Mouse (Mus musculus): ENCODE data around the gene Mtfmt. TPM values are rescaled to one million over a fixed set of nuclear protein-coding genes. Genes with fewer than 3 reads are reported as not detected.

Gene Mtfmt
- polyA plus RNA-seq, 1 experiment from 2014 or later, result 20.8 TPM

GRCm38 (mm10) chr9:65435211-65435610 lies 371 bp upstream of the Mtfmt start:
- Histone ChIP-seq H3K9ac (ENCODE audit: low read length) (no peak overlapping the region), H3K4me2 (ENCODE audit: low read length) (no peak overlapping the region), H3K4me3 (ENCODE audit: low read depth, low read length) (peak overlapping the region; percentile 94; the same call in 1 of the 2 replicates), H3K36me3 (ENCODE audit: control insufficient read depth, insufficient read depth, low read length) (peaks cover 4% of the 10 kb centered on the region), H3K27me3 (replicated peaks; ENCODE audit: control insufficient read depth, insufficient read depth, low read length) (no peaks in the 10 kb centered on the region), H3K9me3 (replicated peaks; ENCODE audit: control insufficient read depth, low read length) (no peaks in the 10 kb centered on the region), H3K27ac (ENCODE audit: low read depth, low read length) (no peak overlapping the region), H3K4me1 (ENCODE audit: control insufficient read depth, insufficient read depth, low read length) (peaks cover 4% of the 10 kb centered on the region; the same call in 1 of the 2 replicates)
- WGBS, result 67% methylated on average over 4 of the region's 4 CpGs
- DNase-seq (ENCODE audit: low spot score) (no peak), ATAC-seq (peak; percentile 32)

GRCm38 (mm10) chr9:65444692-65445091 lies 9.1 kb downstream of the Mtfmt start:
- Histone ChIP-seq H3K36me3 (ENCODE audit: control insufficient read depth, insufficient read depth, low read length) (peaks cover 77% of the 10 kb centered on the region), H3K9me3 (replicated peaks; ENCODE audit: control insufficient read depth, low read length) (no peaks in the 10 kb centered on the region), H3K9ac (ENCODE audit: low read length) (no peak overlapping the region), H3K4me1 (ENCODE audit: control insufficient read depth, insufficient read depth, low read length) (no peaks in the 10 kb centered on the region), H3K27ac (ENCODE audit: low read depth, low read length) (no peak overlapping the region), H3K27me3 (replicated peaks; ENCODE audit: control insufficient read depth, insufficient read depth, low read length) (no peaks in the 10 kb centered on the region), H3K4me3 (ENCODE audit: low read depth, low read length) (no peak overlapping the region), H3K4me2 (ENCODE audit: low read length) (no peak overlapping the region)
- no peak for DNase-seq (ENCODE audit: low spot score)
- ATAC-seq, result no peak
- WGBS, result 96% methylated on average over 4 of the region's 4 CpGs

GRCm38 (mm10) chr9:65447951-65448350 lies 12.4 kb downstream of the Mtfmt start:
- no peak overlapping the region for H3K27ac ChIP-seq (ENCODE audit: low read depth, low read length)
- no peak for ATAC-seq
- no peak overlapping the region for H3K4me3 ChIP-seq (ENCODE audit: low read depth, low read length)
- no peak overlapping the region for H3K4me2 ChIP-seq (ENCODE audit: low read length)
- peaks cover 83% of the 10 kb centered on the region for H3K36me3 ChIP-seq (ENCODE audit: control insufficient read depth, insufficient read depth, low read length)
- H3K27me3 ChIP-seq (replicated peaks; ENCODE audit: control insufficient read depth, insufficient read depth, low read length), result no peaks in the 10 kb centered on the region
- DNase-seq (ENCODE audit: low spot score), result no peak
- H3K9me3 ChIP-seq (replicated peaks; ENCODE audit: control insufficient read depth, low read length), result no peaks in the 10 kb centered on the region
- WGBS, result 89% methylated on average over 6 of the region's 6 CpGs
- H3K9ac ChIP-seq (ENCODE audit: low read length), result no peak overlapping the region
- H3K4me1 ChIP-seq (ENCODE audit: control insufficient read depth, insufficient read depth, low read length), result no peaks in the 10 kb centered on the region

GRCm38 (mm10) chr9:65458975-65459374 lies 23.4 kb downstream of the Mtfmt start:
- H3K4me3 ChIP-seq (ENCODE audit: low read depth, low read length), result no peak overlapping the region
- 83% methylated on average over 2 of the region's 2 CpGs for WGBS

GRCm38 (mm10) chr9:65460198-65460597 lies 24.6 kb downstream of the Mtfmt start:
- Histone ChIP-seq H3K4me2 (ENCODE audit: low read length) (peak overlapping the region; percentile 72), H3K4me1 (ENCODE audit: control insufficient read depth, insufficient read depth, low read length) (peaks cover 16% of the 10 kb centered on the region)
- 42% methylated on average over 3 of the region's 3 CpGs for WGBS

More at GRCm38 (mm10) chr9:65458975-65459374, 23.4 kb downstream of the Mtfmt start:
- ATAC-seq (no peak), DNase-seq (ENCODE audit: low spot score) (no peak)
- Histone ChIP-seq H3K27me3 (replicated peaks; ENCODE audit: control insufficient read depth, insufficient read depth, low read length) (no peaks in the 10 kb centered on the region), H3K4me2 (ENCODE audit: low read length) (no peak overlapping the region), H3K4me1 (ENCODE audit: control insufficient read depth, insufficient read depth, low read length) (peaks cover 16% of the 10 kb centered on the region), H3K9ac (ENCODE audit: low read length) (no peak overlapping the region), H3K27ac (ENCODE audit: low read depth, low read length) (no peak overlapping the region), H3K9me3 (replicated peaks; ENCODE audit: control insufficient read depth, low read length) (no peaks in the 10 kb centered on the region), H3K36me3 (ENCODE audit: control insufficient read depth, insufficient read depth, low read length) (peaks cover under 1% of the 10 kb centered on the region; the same call in 1 of the 2 replicates)

GRCm38 (mm10) chr9:65460732-65461442 lies 25.3 kb downstream of the Mtfmt start, which contains the start of gene Spg21:
TSS of gene Spg21 (plus strand) at chr9:65460947.
- Histone ChIP-seq H3K4me2 (ENCODE audit: low read length) (peak within 1 kb of the TSS; percentile 72), H3K27me3 (replicated peaks; ENCODE audit: control insufficient read depth, insufficient read depth, low read length) (no peaks in the 10 kb centered on the region), H3K9me3 (replicated peaks; ENCODE audit: control insufficient read depth, low read length) (no peaks in the 10 kb centered on the region), H3K9ac (ENCODE audit: low read length) (peak within 1 kb of the TSS; percentile 89), H3K4me3 (ENCODE audit: low read depth, low read length) (peak within 1 kb of the TSS; percentile 89), H3K4me1 (ENCODE audit: control insufficient read depth, insufficient read depth, low read length) (peaks cover 16% of the 10 kb centered on the region), H3K36me3 (ENCODE audit: control insufficient read depth, insufficient read depth, low read length) (peaks cover 11% of the 10 kb centered on the region), H3K27ac (ENCODE audit: low read depth, low read length) (peak within 1 kb of the TSS; percentile 78)
- DNase-seq (ENCODE audit: low spot score), result peak; percentile 94
- ATAC-seq, result peak; percentile 99
- under 1% methylated on average over 52 of the region's 53 CpGs for WGBS

More at GRCm38 (mm10) chr9:65460198-65460597, 24.6 kb downstream of the Mtfmt start:
- Histone ChIP-seq H3K4me3 (ENCODE audit: low read depth, low read length) (peak overlapping the region; percentile 89), H3K9me3 (replicated peaks; ENCODE audit: control insufficient read depth, low read length) (no peaks in the 10 kb centered on the region), H3K36me3 (ENCODE audit: control insufficient read depth, insufficient read depth, low read length) (peaks cover 5% of the 10 kb centered on the region), H3K9ac (ENCODE audit: low read length) (peak overlapping the region; percentile 89; the same call in 1 of the 2 replicates), H3K27me3 (replicated peaks; ENCODE audit: control insufficient read depth, insufficient read depth, low read length) (no peaks in the 10 kb centered on the region), H3K27ac (ENCODE audit: low read depth, low read length) (no peak overlapping the region)
- ATAC-seq, result no peak; the same call in 1 of the 2 replicates
- no peak for DNase-seq (ENCODE audit: low spot score)

GRCm38 (mm10) chr9:65462544-65462943 lies 27.0 kb downstream of the Mtfmt start:
- H3K27ac ChIP-seq (ENCODE audit: low read depth, low read length), result no peak overlapping the region
- peaks cover 21% of the 10 kb centered on the region for H3K36me3 ChIP-seq (ENCODE audit: control insufficient read depth, insufficient read depth, low read length)
- peaks cover 16% of the 10 kb centered on the region for H3K4me1 ChIP-seq (ENCODE audit: control insufficient read depth, insufficient read depth, low read length)
- DNase-seq (ENCODE audit: low spot score) (no peak), ATAC-seq (no peak)
- no peak overlapping the region for H3K4me3 ChIP-seq (ENCODE audit: low read depth, low read length)
- no peak overlapping the region for H3K4me2 ChIP-seq (ENCODE audit: low read length)
- H3K9me3 ChIP-seq (replicated peaks; ENCODE audit: control insufficient read depth, low read length), result no peaks in the 10 kb centered on the region
- no peak overlapping the region for H3K9ac ChIP-seq (ENCODE audit: low read length)
- 79% methylated on average over 5 of the region's 5 CpGs for WGBS
- no peaks in the 10 kb centered on the region for H3K27me3 ChIP-seq (replicated peaks; ENCODE audit: control insufficient read depth, insufficient read depth, low read length)

- Histone ChIP-seq H3K9ac (ENCODE audit: low read length) (no peak overlapping the region), H3K27ac (ENCODE audit: low read depth, low read length) (no peak overlapping the region), H3K9me3 (replicated peaks; ENCODE audit: control insufficient read depth, low read length) (no peaks in the 10 kb centered on the region), H3K36me3 (ENCODE audit: control insufficient read depth, insufficient read depth, low read length) (peaks cover 35% of the 10 kb centered on the region), H3K4me1 (ENCODE audit: control insufficient read depth, insufficient read depth, low read length) (peaks cover 16% of the 10 kb centered on the region), H3K4me2 (ENCODE audit: low read length) (no peak overlapping the region), H3K27me3 (replicated peaks; ENCODE audit: control insufficient read depth, insufficient read depth, low read length) (no peaks in the 10 kb centered on the region), H3K4me3 (ENCODE audit: low read depth, low read length) (no peak overlapping the region)
- ATAC-seq (no peak), DNase-seq (ENCODE audit: low spot score) (no peak)
- WGBS, result 89% methylated on average over 6 of the region's 6 CpGs
Observed at GRCm38 (mm10) chr9:65464161-65464560, 28.6 kb downstream of the Mtfmt start.

- peaks cover 46% of the 10 kb centered on the region for H3K36me3 ChIP-seq (ENCODE audit: control insufficient read depth, insufficient read depth, low read length)
- peaks cover 15% of the 10 kb centered on the region for H3K4me1 ChIP-seq (ENCODE audit: control insufficient read depth, insufficient read depth, low read length)
- no peak for ATAC-seq
- H3K27me3 ChIP-seq (replicated peaks; ENCODE audit: control insufficient read depth, insufficient read depth, low read length), result no peaks in the 10 kb centered on the region
- no peak overlapping the region for H3K4me3 ChIP-seq (ENCODE audit: low read depth, low read length)
- no peak for DNase-seq (ENCODE audit: low spot score)
- WGBS, result 96% methylated on average over 2 of the region's 2 CpGs
- no peaks in the 10 kb centered on the region for H3K9me3 ChIP-seq (replicated peaks; ENCODE audit: control insufficient read depth, low read length)
- H3K27ac ChIP-seq (ENCODE audit: low read depth, low read length), result no peak overlapping the region
- no peak overlapping the region for H3K4me2 ChIP-seq (ENCODE audit: low read length)
- H3K9ac ChIP-seq (ENCODE audit: low read length), result no peak overlapping the region
Observed at GRCm38 (mm10) chr9:65465241-65465640, 29.7 kb downstream of the Mtfmt start.
